Mouse (Mus musculus) limb, embryonic 14.5 days (tissue): Measurements from ENCODE around the gene Rps21. TPM values are rescaled to one million over a fixed set of nuclear protein-coding genes. Genes with fewer than 3 reads are reported as not detected.

Experiments
- ATAC-seq: fragments of 200-750 bp; cut with Nextera tagmentation; 2 replicates; pipeline ENCODE4 v1.8.0; 2017; ENCODE audit warnings: low read depth, moderate number of reproducible peaks, moderate TSS enrichment; ENCODE audit not compliant: low FRiP score
- DNase-seq: peaks from one replicate; pipeline ENCODE4 v3.0.0-alpha.2; 2015; ENCODE audit warnings: low spot score
- H3K27ac ChIP-seq: fragments of 300-500 bp; sonication (generic); replicated peaks from 2 replicates; pipeline ENCODE4 v1.5.1; 2014; ENCODE audit warnings: low read depth, mild to moderate bottlenecking, low read length, moderate library complexity, mixed read lengths
- H3K27me3 ChIP-seq: fragments of 300-500 bp; sonication (generic); 2 replicates; pipeline ENCODE4 v1.6.1; 2014; ENCODE audit warnings: low read length, mixed read lengths; ENCODE audit not compliant: control insufficient read depth, insufficient read depth
- H3K36me3 ChIP-seq: fragments of 300-500 bp; sonication (generic); 2 replicates; pipeline ENCODE4 v1.6.1; 2014; ENCODE audit warnings: mild to moderate bottlenecking, low read length, moderate library complexity, mixed read lengths; ENCODE audit not compliant: control insufficient read depth, insufficient read depth
- H3K4me1 ChIP-seq: fragments of 300-500 bp; sonication (generic); 2 replicates; pipeline ENCODE4 v1.6.1; 2014; ENCODE audit warnings: antibody characterized with exemption, low read length, mixed read lengths; ENCODE audit not compliant: control insufficient read depth, insufficient read depth
- H3K4me2 ChIP-seq: fragments of 300-500 bp; sonication (generic); replicated peaks from 2 replicates; pipeline ENCODE4 v1.6.1; 2014; ENCODE audit warnings: low read depth, mild to moderate bottlenecking, low read length, moderate library complexity; ENCODE audit not compliant: severe bottlenecking
- H3K4me3 ChIP-seq: fragments of 300-500 bp; sonication (generic); replicated peaks from 2 replicates; pipeline ENCODE4 v1.5.1; 2014; ENCODE audit warnings: low read length
- H3K9ac ChIP-seq: fragments of 300-500 bp; sonication (generic); 2 replicates; pipeline ENCODE4 v1.6.1; 2014; ENCODE audit warnings: mild to moderate bottlenecking, low read depth, low read length, moderate library complexity; ENCODE audit not compliant: severe bottlenecking
- H3K9me3 ChIP-seq: fragments of 300-500 bp; sonication (generic); 2 replicates; pipeline ENCODE4 v1.6.1; 2016; ENCODE audit warnings: low read length; ENCODE audit not compliant: control insufficient read depth
- POLR2A ChIP-seq: fragments of 200-500 bp; IDR thresholded peaks from 2 replicates; pipeline ENCODE4 v1.8.0; 2012; ENCODE audit warnings: inconsistent platforms, mild to moderate bottlenecking, moderate library complexity, borderline replicate concordance; ENCODE audit not compliant: insufficient read depth, insufficient read length; ENCODE audit errors: extremely low read depth
- WGBS: fragments of 180-500 bp; shearing (Covaris S2); extraction: QIAGEN DNeasy Blood & Tissue Kit; methylation state at CpG from one replicate; pipeline ENCODE4 v1.1.7; 2014; 5-methylcytosine and 5-hydroxymethylcytosine counted together
- polyA plus RNA-seq, 2 experiments: library from polyadenylated mRNA; depleted of rRNA in 1 of 2; stranded (reverse) in 1 of 2; unstranded in 1 of 2; fragments of >200 nt; fragmentation: Nextera tagmentation in 1 of 2; extraction: Ambion mirVana in 1 of 2; gene quantifications; 2 replicates each; pipeline versions ENCODE4 v1.2.1 to v1.2.3; 2012 to 2014

The Rps21 gene
- polyA plus RNA-seq (2012; rRNA removed) = 3,975 and 4,219 TPM in 2 replicates
- 716 and 729 TPM in 2 replicates for polyA plus RNA-seq (2014; fragmentation: Nextera tagmentation; extraction: Ambion mirVana)

DNA sequence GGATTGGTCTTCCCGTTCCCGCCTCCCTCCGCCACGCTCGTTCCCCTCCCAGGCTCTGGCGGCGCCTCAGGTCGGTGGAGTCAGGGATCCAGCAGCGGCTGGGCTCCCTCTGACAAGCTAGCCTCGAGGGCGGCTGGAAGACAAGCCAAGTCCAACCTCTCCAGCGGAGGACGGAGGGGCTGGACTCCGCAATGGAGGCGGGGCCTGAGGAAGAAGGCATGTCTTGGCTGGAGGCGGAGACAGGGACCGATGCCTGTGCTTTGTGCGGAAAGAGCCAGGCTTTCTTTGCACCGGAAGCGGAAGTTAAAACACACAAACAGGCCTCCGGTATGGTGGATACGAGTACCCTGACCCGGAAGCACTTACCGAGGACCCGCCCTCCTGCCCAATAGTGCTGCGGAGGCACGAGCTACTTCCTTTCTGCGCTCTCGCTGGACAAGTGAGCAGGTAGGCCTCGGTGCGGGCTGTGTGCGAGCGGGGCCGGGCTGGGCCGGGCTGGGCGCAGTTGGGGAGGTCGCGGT lies at the start of gene Rps21:
Gene Rps21 (plus strand): TSS at position 377 of the 521 bp plus-strand sequence.
- Histone ChIP-seq H3K9me3 (no peaks in the 10 kb centered on the region), H3K4me3 (peak within 1 kb of the TSS; percentile 79), H3K27ac (peak within 1 kb of the TSS; percentile 72), H3K27me3 (no peaks in the 10 kb centered on the region), H3K36me3 (peaks cover 41% of the 10 kb centered on the region), H3K4me2 (peak within 1 kb of the TSS; percentile 82), H3K9ac (peak within 1 kb of the TSS; percentile 84), H3K4me1 (peaks cover 14% of the 10 kb centered on the region)
- peak; percentile 95 for ATAC-seq
- WGBS = under 1% methylated on average over 37 of the region's 38 CpGs
- peak; percentile 99 for DNase-seq
- peak; percentile 94; the same call in 1 of the 2 replicates for TF ChIP-seq POLR2A

DNA sequence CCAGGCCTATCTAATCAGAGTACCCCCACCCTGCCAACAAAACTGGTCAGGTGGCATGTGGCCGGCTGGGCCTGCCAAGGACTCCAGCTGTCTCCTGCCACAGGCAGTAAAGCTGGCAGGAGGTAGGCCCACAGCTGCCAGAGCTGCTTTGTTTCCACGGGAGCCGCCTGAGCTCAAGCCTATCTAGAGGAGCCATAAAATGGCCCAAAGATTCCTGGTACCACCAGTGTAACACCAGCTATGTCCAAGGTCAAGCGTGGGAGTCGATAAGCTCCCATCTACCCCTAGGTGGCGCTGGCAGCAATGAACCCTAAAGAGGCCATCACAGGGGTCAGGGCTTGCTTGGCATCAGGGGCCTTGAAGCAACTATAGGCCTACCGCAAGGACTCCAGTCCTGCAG lies 49.3 kb upstream of the Rps21 start:
- WGBS = 62% methylated on average over 7 of the region's 7 CpGs
- no peak overlapping the region for H3K27ac ChIP-seq
- no peak for ATAC-seq
- H3K36me3 ChIP-seq = no peaks in the 10 kb centered on the region
- no peaks in the 10 kb centered on the region for H3K4me1 ChIP-seq
- H3K9me3 ChIP-seq = no peaks in the 10 kb centered on the region
- H3K9ac ChIP-seq = no peak overlapping the region
- no peak overlapping the region for H3K4me3 ChIP-seq
- TF ChIP-seq POLR2A = no peak
- H3K27me3 ChIP-seq = no peaks in the 10 kb centered on the region
- peak; percentile 7 for DNase-seq
- no peak overlapping the region for H3K4me2 ChIP-seq

DNA sequence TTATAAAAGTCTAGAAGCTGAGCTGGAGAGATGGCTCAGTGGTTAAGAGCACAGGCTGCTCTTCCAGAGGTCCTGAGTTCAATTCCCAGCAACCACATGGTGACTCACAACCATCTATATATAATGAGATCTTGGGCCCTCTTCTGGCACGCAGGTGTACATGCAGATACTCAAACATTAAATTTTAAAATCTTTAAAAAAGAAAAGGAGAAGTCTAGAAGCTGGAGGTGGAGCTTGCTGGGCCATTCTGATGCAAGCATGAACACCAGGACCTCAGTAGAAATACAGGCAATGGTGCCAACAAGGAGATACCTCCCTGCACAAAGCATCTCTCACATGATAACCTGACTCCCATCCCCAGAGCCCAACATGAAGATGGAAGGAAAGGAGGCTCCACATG lies 48.2 kb upstream of the Rps21 start:
- no peak overlapping the region for H3K9ac ChIP-seq
- no peak overlapping the region for H3K4me3 ChIP-seq
- H3K4me2 ChIP-seq = no peak overlapping the region
- H3K36me3 ChIP-seq = no peaks in the 10 kb centered on the region
- no peaks in the 10 kb centered on the region for H3K9me3 ChIP-seq
- H3K27me3 ChIP-seq = no peaks in the 10 kb centered on the region
- DNase-seq (no peak), ATAC-seq (no peak)
- no peaks in the 10 kb centered on the region for H3K4me1 ChIP-seq
- 87% methylated on average over 1 of the region's 1 CpGs for WGBS
- TF ChIP-seq POLR2A = no peak
- no peak overlapping the region for H3K27ac ChIP-seq

GRCm38 (mm10) chr2:180212255-180212654 lies 44.9 kb upstream of the Rps21 start:
- H3K4me3 ChIP-seq = no peak overlapping the region
- H3K4me2 ChIP-seq = no peak overlapping the region
- TF ChIP-seq POLR2A = no peak
- H3K36me3 ChIP-seq = no peaks in the 10 kb centered on the region
- ATAC-seq = no peak
- H3K27ac ChIP-seq = no peak overlapping the region
- H3K9me3 ChIP-seq = no peaks in the 10 kb centered on the region
- WGBS = 89% methylated on average over 3 of the region's 3 CpGs
- H3K27me3 ChIP-seq = no peaks in the 10 kb centered on the region
- no peak for DNase-seq
- H3K4me1 ChIP-seq = no peaks in the 10 kb centered on the region
- no peak overlapping the region for H3K9ac ChIP-seq

DNA sequence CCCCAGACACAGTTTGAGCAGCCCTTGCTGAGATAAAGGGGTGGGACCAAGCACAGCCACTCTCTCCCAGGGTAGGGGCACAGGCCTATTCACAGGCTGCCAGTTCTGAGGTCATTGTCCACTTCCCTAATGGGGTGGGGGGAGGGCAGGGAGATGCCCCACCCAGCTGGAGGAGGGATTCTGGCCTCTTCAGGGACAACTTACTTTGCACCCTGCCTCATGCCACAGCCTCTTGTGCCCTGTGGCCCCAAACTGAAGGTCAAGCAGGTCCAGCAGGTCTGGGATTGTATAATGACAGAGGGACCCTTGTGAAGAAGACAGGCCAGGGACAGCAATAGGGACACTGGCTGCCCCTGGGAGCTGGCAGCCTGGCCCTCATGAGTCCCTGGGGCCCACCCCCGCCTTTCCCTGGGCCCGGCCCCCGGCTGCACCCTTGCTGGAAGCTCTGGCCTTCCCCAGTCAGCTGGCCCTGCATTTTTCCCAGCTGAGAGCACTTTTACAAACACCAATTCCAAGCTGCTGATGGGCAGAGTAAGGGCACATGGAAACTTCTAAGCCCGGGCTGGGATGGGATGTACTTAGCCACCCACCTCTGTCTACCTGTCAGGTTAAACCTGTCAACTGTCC lies 42.7 kb upstream of the Rps21 start:
- H3K4me3 ChIP-seq = no peak overlapping the region
- H3K27ac ChIP-seq = no peak overlapping the region
- no peaks in the 10 kb centered on the region for H3K36me3 ChIP-seq
- 72% methylated on average over 4 of the region's 4 CpGs for WGBS
- ATAC-seq (no peak), DNase-seq (no peak)
- no peaks in the 10 kb centered on the region for H3K9me3 ChIP-seq
- no peak overlapping the region for H3K4me2 ChIP-seq
- no peaks in the 10 kb centered on the region for H3K4me1 ChIP-seq
- no peaks in the 10 kb centered on the region for H3K27me3 ChIP-seq
- H3K9ac ChIP-seq = no peak overlapping the region
- TF ChIP-seq POLR2A = no peak
